Mouse (Mus musculus): ENCODE data around the gene Akirin1.

GRCm38 (mm10) chr4:123797856-123798255 lies 47.7 kb upstream of the Akirin1 start:
- TF ChIP-seq CTCF (IDR thresholded peaks at IDR 0.05; ENCODE audit: insufficient read depth, low read length) (no peak), POLR2A (IDR thresholded peaks at IDR 0.05; ENCODE audit: borderline replicate concordance, extremely low read depth, low read depth, low read length) (no peak)

All from lung, adult 2 months (tissue).